Mouse (Mus musculus) heart, adult 2 months (tissue): ENCODE results near the gene 1700025G04Rik. TPM values are rescaled to one million over a fixed set of nuclear protein-coding genes. Genes with fewer than 3 reads are reported as not detected.

ENCODE experiments used
- DNase-seq, 2 experiments: peaks; one replicate each; pipeline ENCODE4 v3.0.0; 2021
- H3K27ac ChIP-seq: fragments of 200-600 bp; 2 replicates; pipeline ENCODE4 v1.8.1; 2022
- H3K27me3 ChIP-seq: fragments of 200-500 bp; 2 replicates; pipeline ENCODE4 v1.6.1; 2012; ENCODE audit warnings: mild to moderate bottlenecking, low read length, inconsistent platforms, mixed read lengths; ENCODE audit not compliant: control insufficient read depth, insufficient read depth
- H3K36me3 ChIP-seq: fragments of 200-500 bp; 2 replicates; pipeline ENCODE4 v1.6.1; 2012; ENCODE audit warnings: low read length, inconsistent platforms; ENCODE audit not compliant: control insufficient read depth, insufficient read depth
- H3K4me1 ChIP-seq: fragments of 200-500 bp; 2 replicates; pipeline ENCODE4 v1.6.1; 2011; ENCODE audit warnings: low read length; ENCODE audit not compliant: control insufficient read depth, insufficient read depth
- H3K4me3 ChIP-seq: fragments of 200-600 bp; 2 replicates; pipeline ENCODE4 v1.8.1; 2022
- H3K79me2 ChIP-seq: fragments of 200-500 bp; replicated peaks from 2 replicates; pipeline ENCODE4 v1.6.1; 2012; ENCODE audit warnings: mild to moderate bottlenecking, inconsistent platforms, low read length, moderate library complexity, mixed read lengths; ENCODE audit not compliant: control insufficient read depth, insufficient read depth
- H3K9ac ChIP-seq: fragments of 200-500 bp; 2 replicates; pipeline ENCODE4 v1.6.1; 2012; ENCODE audit warnings: low read depth, mild to moderate bottlenecking, control low read depth, inconsistent platforms, low read length, mixed read lengths
- CTCF ChIP-seq: fragments of 200-600 bp; IDR thresholded peaks from 2 replicates; pipeline ENCODE4 v1.8.1; 2022; ENCODE audit warnings: antibody characterized with exemption, mild to moderate bottlenecking, moderate library complexity
- EP300 ChIP-seq: fragments of 200-500 bp; IDR thresholded peaks from 2 replicates; pipeline ENCODE4 v1.6.1; 2011; ENCODE audit warnings: low read depth, low read length, control low read depth; ENCODE audit not compliant: insufficient read depth
- POLR2A ChIP-seq: fragments of 200-500 bp; IDR thresholded peaks from 2 replicates; pipeline ENCODE4 v1.6.1; 2011; ENCODE audit warnings: mild to moderate bottlenecking, low read depth, low read length, control low read depth; ENCODE audit not compliant: insufficient read depth
- WGBS: fragments of 180-500 bp; shearing (Covaris S2); methylation state at CpG from one replicate; pipeline ENCODE4 v1.1.7; 2018; 5-methylcytosine and 5-hydroxymethylcytosine counted together
- intact Hi-C: fragments of 180-260 bp; cut with DNase I; formaldehyde crosslinking; loops from one replicate; pipeline ENCODE4 v1.15.1; 2025
- polyA plus RNA-seq: library from polyadenylated mRNA; depleted of rRNA; stranded (reverse); fragments of >200 nt; gene quantifications from 2 replicates; pipeline ENCODE4 v1.2.3, GENCODE M21; 2012
- total RNA-seq, 2 experiments: library from RNA; stranded (reverse); gene quantifications; 2 replicates each; pipeline ENCODE4 v1.2.3; 2021

Gene 1700025G04Rik
- total and polyA plus RNA-seq, 3 experiments = 11.0 to 46.1 (median 40.4) TPM

DNA sequence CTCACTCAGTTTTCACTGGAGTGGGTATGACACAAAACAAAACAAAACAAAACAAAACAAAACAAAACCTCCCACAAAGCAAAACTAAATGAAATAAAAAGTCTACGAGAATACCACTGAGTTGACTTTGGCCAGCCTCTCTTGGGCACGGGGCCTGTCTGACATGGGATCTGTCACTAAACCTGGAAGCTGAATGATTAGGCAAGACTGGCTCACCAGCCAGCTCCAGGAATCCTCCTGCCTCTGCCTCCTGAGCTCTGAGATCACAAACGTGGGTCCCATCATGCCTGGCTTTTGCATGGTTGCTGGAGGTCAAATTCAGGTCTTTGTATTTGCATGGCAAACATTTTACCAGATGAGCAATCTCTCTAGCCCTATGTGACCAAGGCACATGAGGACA is 258.1 kb downstream of the 1700025G04Rik start:
- Histone ChIP-seq H3K27ac (no peak overlapping the region), H3K27me3 (no peaks in the 10 kb centered on the region), H3K79me2 (no peaks in the 10 kb centered on the region), H3K9ac (no peak overlapping the region), H3K36me3 (no peaks in the 10 kb centered on the region), H3K4me3 (no peak overlapping the region), H3K4me1 (no peaks in the 10 kb centered on the region)
- TF ChIP-seq EP300 (no peak), POLR2A (no peak), CTCF (no peak)
- WGBS = 84% methylated on average over 3 of the region's 3 CpGs
- intact Hi-C loops = no loop called here
- no peak for DNase-seq

DNA sequence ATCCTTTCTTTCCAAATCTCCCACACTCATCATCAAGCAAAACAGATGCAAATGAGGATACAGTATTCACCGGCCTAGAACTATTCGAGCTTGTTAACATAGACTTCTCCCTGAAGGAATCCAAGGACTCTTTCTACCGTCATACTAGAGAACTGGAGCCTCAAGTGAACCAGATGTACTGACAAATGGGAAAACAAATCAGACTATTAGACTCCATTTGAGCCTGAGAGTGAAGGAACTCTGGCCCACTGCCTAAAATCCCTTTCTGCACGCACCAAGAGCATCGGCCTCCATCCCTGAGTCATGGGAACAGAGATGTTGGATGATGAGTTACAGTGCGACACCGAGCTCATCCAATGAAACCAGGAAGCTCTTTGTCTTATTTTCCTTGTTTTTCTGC is 264.9 kb downstream of the 1700025G04Rik start:
- no peak overlapping the region for H3K9ac ChIP-seq
- no peaks in the 10 kb centered on the region for H3K4me1 ChIP-seq
- H3K79me2 ChIP-seq = no peaks in the 10 kb centered on the region
- TF ChIP-seq POLR2A (no peak), CTCF (no peak), EP300 (no peak)
- 66% methylated on average over 7 of the region's 7 CpGs for WGBS
- H3K27ac ChIP-seq = no peak overlapping the region
- intact Hi-C loops = no loop called here
- H3K36me3 ChIP-seq = no peaks in the 10 kb centered on the region
- no peaks in the 10 kb centered on the region for H3K27me3 ChIP-seq
- no peak for DNase-seq
- no peak overlapping the region for H3K4me3 ChIP-seq

DNA sequence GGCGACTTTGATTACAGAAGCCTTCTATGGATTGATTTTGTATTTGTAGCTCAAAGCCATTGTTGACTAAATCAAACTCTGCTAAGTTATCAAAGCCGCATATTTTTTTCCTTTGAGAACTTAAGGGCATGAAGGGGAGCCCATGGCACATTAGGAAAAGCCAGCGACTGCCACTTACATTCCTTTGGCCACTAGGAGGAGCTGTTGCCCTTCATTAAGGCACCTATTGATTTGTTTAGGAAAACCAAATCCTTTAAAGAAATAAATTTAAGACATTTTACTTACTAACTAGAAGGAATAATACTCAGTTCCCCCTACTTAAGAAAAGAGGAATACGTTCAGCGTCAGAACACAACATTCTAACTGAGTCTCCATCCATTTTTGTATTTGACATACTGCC is 269.5 kb downstream of the 1700025G04Rik start:
- no peak overlapping the region for H3K27ac ChIP-seq
- H3K36me3 ChIP-seq = no peaks in the 10 kb centered on the region
- intact Hi-C loops = loop anchor here (1.0 kb wide), 3 partner anchors 270 to 549 kb away; partner anchors contain the start of gene 1700025G04Rik
- H3K4me1 ChIP-seq = no peaks in the 10 kb centered on the region
- 31% methylated on average over 5 of the region's 5 CpGs for WGBS
- H3K9ac ChIP-seq = no peak overlapping the region
- peak; percentile 21 to 55 for DNase-seq
- H3K4me3 ChIP-seq = no peak overlapping the region
- TF ChIP-seq CTCF (peak; percentile 96; the same call in 1 of the 2 replicates), EP300 (peak; percentile 74), POLR2A (no peak)
- H3K27me3 ChIP-seq = no peaks in the 10 kb centered on the region
- H3K79me2 ChIP-seq = no peaks in the 10 kb centered on the region

DNA sequence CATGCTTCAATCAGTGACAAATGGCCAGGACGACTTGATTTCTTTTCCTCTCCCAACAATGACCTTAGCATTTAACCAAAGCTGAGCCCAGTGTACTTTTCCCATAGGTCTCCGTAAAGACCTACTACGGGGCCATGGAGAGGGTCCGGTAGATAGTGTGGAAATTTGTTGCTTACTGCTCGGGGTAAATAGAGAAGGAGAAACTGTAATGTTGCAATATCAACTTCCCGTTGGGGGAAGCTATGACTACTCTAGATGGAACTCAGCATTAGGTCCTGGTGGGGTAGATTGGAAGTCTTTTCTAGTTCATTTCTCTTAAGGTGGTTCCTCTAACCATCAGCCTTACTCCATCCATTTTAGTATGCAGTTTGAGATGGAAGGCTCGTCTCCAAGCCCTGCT is 270.7 kb downstream of the 1700025G04Rik start:
- H3K27me3 ChIP-seq = no peaks in the 10 kb centered on the region
- WGBS = 85% methylated on average over 7 of the region's 7 CpGs
- no peaks in the 10 kb centered on the region for H3K79me2 ChIP-seq
- H3K4me3 ChIP-seq = no peak overlapping the region
- intact Hi-C loops = loop anchor here (5.0 kb wide), 1 partner anchor 328 kb away; no protein-coding TSS in a partner anchor
- DNase-seq = no peak
- H3K36me3 ChIP-seq = no peaks in the 10 kb centered on the region
- no peak overlapping the region for H3K9ac ChIP-seq
- H3K27ac ChIP-seq = no peak overlapping the region
- TF ChIP-seq CTCF (no peak), POLR2A (no peak), EP300 (no peak)
- H3K4me1 ChIP-seq = no peaks in the 10 kb centered on the region

DNA sequence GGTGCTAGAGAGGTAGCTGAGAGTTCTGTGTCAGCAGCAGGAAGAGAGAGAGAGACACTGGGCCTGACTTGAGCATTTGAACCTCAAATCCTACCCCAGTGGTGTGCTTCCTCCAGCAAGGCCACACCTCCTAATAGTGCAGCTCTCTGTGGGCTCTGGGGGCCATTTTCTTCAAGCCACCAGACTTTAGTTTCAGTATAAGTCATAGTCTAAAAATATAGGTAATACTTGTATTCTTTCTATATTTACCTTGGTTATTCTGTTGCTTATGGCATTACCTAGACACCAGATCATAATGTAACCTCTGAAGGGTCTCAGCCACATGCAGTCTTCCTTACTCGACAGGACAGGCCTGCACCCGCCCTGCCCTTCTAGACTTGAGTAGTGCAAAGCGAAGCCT is 273.9 kb downstream of the 1700025G04Rik start:
- H3K4me1 ChIP-seq = no peaks in the 10 kb centered on the region; the same call in 1 of the 2 replicates
- DNase-seq = no peak
- 93% methylated on average over 3 of the region's 3 CpGs for WGBS
- no peaks in the 10 kb centered on the region; the same call in none of the 2 replicates for H3K36me3 ChIP-seq
- no peak overlapping the region for H3K27ac ChIP-seq
- intact Hi-C loops = loop anchor here (5.0 kb wide), 1 partner anchor 331 kb away; no protein-coding TSS in a partner anchor
- H3K9ac ChIP-seq = no peak overlapping the region
- TF ChIP-seq POLR2A (no peak), CTCF (no peak), EP300 (no peak)
- H3K79me2 ChIP-seq = no peaks in the 10 kb centered on the region; the same call in 1 of the 2 replicates
- no peak overlapping the region for H3K4me3 ChIP-seq
- no peaks in the 10 kb centered on the region for H3K27me3 ChIP-seq

DNA sequence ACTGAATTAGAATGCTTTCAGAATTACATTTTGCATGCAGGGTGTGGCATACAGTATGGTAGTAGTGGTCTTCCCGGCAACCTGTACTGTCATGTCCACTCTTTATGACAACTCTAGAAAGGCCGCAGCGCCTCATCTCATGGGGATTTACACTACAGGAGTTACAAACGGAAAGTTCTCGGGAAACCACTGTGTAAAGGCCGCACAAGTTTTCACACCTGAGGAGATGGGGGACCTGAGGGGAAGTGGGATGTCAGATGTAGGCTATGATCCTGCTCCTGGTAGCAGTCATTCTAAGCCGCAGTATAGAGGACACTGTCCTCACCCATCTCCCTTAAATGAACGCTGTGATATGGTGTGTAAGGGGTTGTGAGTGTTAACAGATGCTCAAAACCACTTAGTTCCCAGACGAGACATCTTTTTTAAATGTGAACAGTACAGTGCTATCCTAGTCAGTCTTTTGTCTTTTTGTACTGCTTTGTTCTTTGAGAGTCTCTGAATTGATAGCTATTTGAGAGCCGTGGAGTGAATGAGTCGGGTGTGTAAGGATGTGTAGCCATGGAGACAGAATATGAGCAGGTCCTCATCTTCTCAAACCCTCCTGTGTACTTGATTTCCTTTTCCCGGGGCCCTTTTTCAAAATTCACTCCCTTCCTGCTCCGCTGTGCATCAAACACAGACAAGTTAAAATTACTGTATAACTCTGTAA is 277.8 kb downstream of the 1700025G04Rik start:
- DNase-seq = no peak
- no peaks in the 10 kb centered on the region; the same call in none of the 2 replicates for H3K36me3 ChIP-seq
- TF ChIP-seq CTCF = no peak
- TF ChIP-seq EP300 = no peak
- TF ChIP-seq POLR2A = no peak

More for the DNA sequence above, 277.8 kb downstream of the 1700025G04Rik start:
- Histone ChIP-seq H3K4me1 (no peaks in the 10 kb centered on the region; the same call in 1 of the 2 replicates), H3K4me3 (no peak overlapping the region), H3K27me3 (no peaks in the 10 kb centered on the region), H3K79me2 (no peaks in the 10 kb centered on the region; the same call in 1 of the 2 replicates), H3K9ac (no peak overlapping the region), H3K27ac (no peak overlapping the region)
- intact Hi-C loops = no loop called here
- 87% methylated on average over 13 of the region's 13 CpGs for WGBS
